Mouse (Mus musculus) adrenal gland, adult 8-10 months (tissue): Measurements from ENCODE around the gene Cytl1. TPM values are rescaled to one million over a fixed set of nuclear protein-coding genes. Genes with fewer than 3 reads are reported as not detected.

Experiments
- DNase-seq: peaks from one replicate; pipeline ENCODE4 v3.0.0; 2022
- total RNA-seq, 4 experiments: library from RNA; stranded (reverse); gene quantifications; 2 replicates each; pipeline ENCODE4 v1.2.4; 2022

Gene Cytl1
- total RNA-seq, 4 experiments from 2014 or later, result 1.3 to 2.6 (median 2.6) TPM

GRCm38 (mm10) chr5:37770870-37771269, 35.6 kb downstream of the Cytl1 start:
- no peak for DNase-seq

DNA sequence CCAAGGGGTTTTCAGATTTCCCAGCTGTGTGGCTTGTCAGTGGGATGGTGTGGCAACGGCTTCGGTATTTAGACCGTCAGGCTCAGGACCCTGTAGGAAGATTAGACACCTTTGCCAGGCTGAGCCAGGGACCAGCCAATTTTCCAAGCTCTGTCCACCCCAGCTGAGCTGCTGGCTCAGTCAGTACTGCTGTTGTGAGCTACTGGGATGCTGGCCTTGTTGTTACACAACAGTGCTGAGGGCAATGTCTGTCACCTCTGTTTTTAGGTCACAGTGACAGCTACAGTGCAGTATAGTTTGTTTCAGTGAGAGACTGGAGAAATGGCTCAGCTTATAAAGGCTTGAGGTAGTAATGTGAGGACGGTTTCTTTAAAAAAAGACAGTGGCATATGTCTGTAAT, 38.7 kb downstream of the Cytl1 start:
- no peak for DNase-seq

DNA sequence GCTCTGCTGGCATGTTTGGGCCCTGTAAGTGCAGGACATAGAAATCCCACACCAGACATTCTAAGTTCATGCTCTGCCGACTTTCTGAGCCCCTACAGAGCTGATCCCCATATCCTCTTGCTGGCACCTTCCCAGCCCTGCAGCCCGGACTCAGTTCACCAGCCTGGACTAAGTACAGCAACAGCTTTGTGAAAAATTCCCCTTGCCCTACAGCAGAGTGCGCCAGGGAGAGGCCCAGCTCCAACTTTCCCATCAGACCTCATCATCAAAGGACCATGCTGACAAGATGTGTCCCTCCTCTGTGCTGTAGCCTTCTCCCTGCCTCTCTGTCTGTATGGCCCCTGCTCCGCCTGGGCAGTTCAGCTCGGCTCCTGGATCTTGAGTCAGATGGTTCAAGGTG, 40.4 kb downstream of the Cytl1 start:
- DNase-seq, result no peak

GRCm38 (mm10) chr5:37783306-37783705, 48.0 kb downstream of the Cytl1 start:
- no peak for DNase-seq

- DNase-seq, result no peak
Measured at GRCm38 (mm10) chr5:37784847-37785391, 49.6 kb downstream of the Cytl1 start.

Other genes with a start within 250 kb of the Cytl1 start
- 1 to 10 TPM in 1 of 4 experiments, under 1 TPM in 3; 0.41 to 1.4 (median 0.84) TPM for gene Stk32b, start 18.3 kb upstream of the Cytl1 start, total RNA-seq
- 1 to 10 TPM; 1.2 to 3.7 (median 2.3) TPM for gene Msx1, start 89.1 kb downstream of the Cytl1 start, total RNA-seq